Mouse (Mus musculus): ENCODE results near the gene Atp6ap1l. TPM values are rescaled to one million over a fixed set of nuclear protein-coding genes. Genes with fewer than 3 reads are reported as not detected.

Gene Atp6ap1l
- total and polyA plus RNA-seq, 3 experiments, result not detected

- Histone ChIP-seq H3K79me2 (ENCODE audit: control insufficient read depth, insufficient read depth, low read length, poor library complexity) (no peaks in the 10 kb centered on the region), H3K27me3 (ENCODE audit: control insufficient read depth in 1 of 2, insufficient read depth in 2 of 2, low read length in 2 of 2) (0 out of 4 replicates have a peak, but pooled peaks cover 0 to 1% of the 10 kb centered on the region in 2 experiments), H3K9me3 (replicated peaks; ENCODE audit: insufficient read depth, low read length) (no peaks in the 10 kb centered on the region), H3K36me3 (ENCODE audit: control insufficient read depth in 1 of 2, insufficient read depth in 2 of 2, low read length in 2 of 2) (no peaks in the 10 kb centered on the region), H3K27ac (ENCODE audit: control insufficient read depth, low read depth, low read length) (no peak overlapping the region), H3K4me1 (ENCODE audit: control insufficient read depth in 1 of 2, insufficient read depth in 2 of 2, low read length in 2 of 2) (no peaks in the 10 kb centered on the region), H3K9ac (ENCODE audit: control insufficient read depth, low read depth, low read length, poor library complexity, severe bottlenecking) (no peak overlapping the region), H3K4me3 (ENCODE audit: control insufficient read depth in 1 of 2, insufficient read depth in 1 of 2, low read depth in 2 of 2, low read length in 2 of 2) (no peak overlapping the region)
- DNase-seq (ENCODE audit: low read depth, low spot score), result no peak
- TF ChIP-seq USF1 (IDR thresholded peaks at IDR 0.05; ENCODE audit: low read depth, low read length) (peak; percentile 48; the same call in 1 of the 2 replicates), EP300 (IDR thresholded peaks at IDR 0.05; ENCODE audit: low read depth in 1 of 2, low read length in 2 of 2) (no peak)
Measured at GRCm38 (mm10) chr13:90852727-90853630, 52.2 kb downstream of the Atp6ap1l start.

DNA sequence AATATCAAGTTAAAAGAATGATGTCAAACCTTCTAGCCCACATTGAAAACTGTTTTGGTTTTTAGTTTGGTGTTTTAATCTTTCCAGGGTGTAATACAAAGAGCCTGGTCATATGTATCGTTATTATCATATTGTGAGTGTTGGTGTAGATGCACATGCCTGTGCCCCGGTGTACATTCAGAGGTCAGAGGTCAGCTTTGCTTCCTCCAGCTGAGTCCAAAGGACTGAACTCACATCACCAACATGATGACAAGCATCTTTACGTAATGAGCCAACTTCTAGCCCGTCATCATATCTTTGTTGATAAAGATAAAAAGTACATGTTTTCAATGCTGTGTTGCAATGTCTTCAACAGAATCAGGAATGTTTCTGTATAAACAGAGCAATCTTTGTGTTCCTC, 53.4 kb downstream of the Atp6ap1l start:
- H3K4me3 ChIP-seq (ENCODE audit: control insufficient read depth in 1 of 2, insufficient read depth in 1 of 2, low read depth in 2 of 2, low read length in 2 of 2), result no peak overlapping the region
- no peaks in the 10 kb centered on the region for H3K36me3 ChIP-seq (ENCODE audit: control insufficient read depth in 1 of 2, insufficient read depth in 2 of 2, low read length in 2 of 2)
- H3K27ac ChIP-seq (ENCODE audit: control insufficient read depth, low read depth, low read length), result no peak overlapping the region
- H3K9ac ChIP-seq (ENCODE audit: control insufficient read depth, low read depth, low read length, poor library complexity, severe bottlenecking), result no peak overlapping the region
- no peak for DNase-seq (ENCODE audit: low read depth, low spot score)
- 0 out of 4 replicates have a peak, but pooled peaks cover 0 to 1% of the 10 kb centered on the region in 2 experiments for H3K27me3 ChIP-seq (ENCODE audit: control insufficient read depth in 1 of 2, insufficient read depth in 2 of 2, low read length in 2 of 2)
- TF ChIP-seq ZMIZ1 (IDR thresholded peaks at IDR 0.05; ENCODE audit: low read depth, low read length), result no peak
- no peaks in the 10 kb centered on the region for H3K4me1 ChIP-seq (ENCODE audit: control insufficient read depth in 1 of 2, insufficient read depth in 2 of 2, low read length in 2 of 2)
- H3K79me2 ChIP-seq (ENCODE audit: control insufficient read depth, insufficient read depth, low read length, poor library complexity), result no peaks in the 10 kb centered on the region
- no peaks in the 10 kb centered on the region for H3K9me3 ChIP-seq (replicated peaks; ENCODE audit: insufficient read depth, low read length)

DNA sequence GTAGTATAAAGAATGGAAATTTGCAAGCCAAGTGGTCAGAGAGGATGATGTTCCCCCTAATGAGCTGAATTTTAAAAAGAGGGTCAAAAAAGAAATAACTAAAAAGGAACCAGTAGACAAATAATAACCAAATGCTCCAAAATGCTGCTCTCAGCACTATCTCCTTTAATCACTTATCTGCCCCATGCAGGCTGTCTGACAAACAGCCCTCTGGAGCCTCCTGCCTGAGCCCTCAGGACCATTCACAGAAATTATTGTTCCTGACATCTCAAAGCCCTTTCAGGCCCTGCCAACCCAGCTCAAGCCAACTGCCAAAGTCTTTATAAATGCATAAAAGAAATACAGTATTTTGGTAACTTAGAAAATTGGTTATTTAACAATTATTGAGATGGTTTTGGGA, 61.0 kb downstream of the Atp6ap1l start:
- peaks cover 7% of the 10 kb centered on the region in 2 experiments for H3K4me1 ChIP-seq (ENCODE audit: control insufficient read depth in 1 of 2, insufficient read depth in 2 of 2, low read length in 2 of 2)
- no peaks in the 10 kb centered on the region for H3K27me3 ChIP-seq (ENCODE audit: control insufficient read depth in 1 of 2, insufficient read depth in 2 of 2, low read length in 2 of 2)
- no peak overlapping the region for H3K9ac ChIP-seq (ENCODE audit: control insufficient read depth, low read depth, low read length, poor library complexity, severe bottlenecking)
- peak; percentile 61 for DNase-seq (ENCODE audit: low read depth, low spot score)
- no peaks in the 10 kb centered on the region for H3K9me3 ChIP-seq (replicated peaks; ENCODE audit: insufficient read depth, low read length)
- H3K27ac ChIP-seq (ENCODE audit: control insufficient read depth, low read depth, low read length), result no peak overlapping the region
- H3K4me3 ChIP-seq (ENCODE audit: control insufficient read depth in 1 of 2, insufficient read depth in 1 of 2, low read depth in 2 of 2, low read length in 2 of 2), result no peak overlapping the region
- peaks cover 0 to 13% of the 10 kb centered on the region in 2 experiments; a peak in 2 of 4 replicates for H3K36me3 ChIP-seq (ENCODE audit: control insufficient read depth in 1 of 2, insufficient read depth in 2 of 2, low read length in 2 of 2)
- no peaks in the 10 kb centered on the region for H3K79me2 ChIP-seq (ENCODE audit: control insufficient read depth, insufficient read depth, low read length, poor library complexity)
- no peak for TF ChIP-seq RCOR1 (IDR thresholded peaks at IDR 0.05; ENCODE audit: low read depth, low read length)
- TF ChIP-seq TAL1 (IDR thresholded peaks at IDR 0.05; ENCODE audit: low read length), result peak; percentile 44
- peak; percentile 16; the same call in 1 of the 2 replicates for TF ChIP-seq SMC3 (IDR thresholded peaks at IDR 0.05; ENCODE audit: low read depth, low read length)
- no peak for TF ChIP-seq POLR2AphosphoS5 (IDR thresholded peaks at IDR 0.05; ENCODE audit: borderline replicate concordance, low read depth, low read length)
- TF ChIP-seq ETS1 (IDR thresholded peaks at IDR 0.05; ENCODE audit: low read depth, low read length), result peak; percentile 68
- peak; percentile 40; the same call in 1 of the 2 replicates for TF ChIP-seq SIN3A (IDR thresholded peaks at IDR 0.05; ENCODE audit: low read length)
- no peak for TF ChIP-seq JUND (IDR thresholded peaks at IDR 0.05; ENCODE audit: low read depth, low read length)
- TF ChIP-seq TCF12 (IDR thresholded peaks at IDR 0.05; ENCODE audit: low read depth, low read length), result peak; percentile 89
- TF ChIP-seq POLR2A (IDR thresholded peaks at IDR 0.05; ENCODE audit: control insufficient read depth in 1 of 2, insufficient read depth in 1 of 2, low read depth in 1 of 2, low read length in 2 of 2, poor library complexity in 1 of 2), result no peak
- peak; percentile 92 for TF ChIP-seq MAFK (IDR thresholded peaks at IDR 0.05; ENCODE audit: borderline replicate concordance, low read depth, low read length)
- 0 out of 2 replicates have a peak, but pooled peaks have one; percentile 20 for TF ChIP-seq ZC3H11A (IDR thresholded peaks at IDR 0.05; ENCODE audit: low read depth, low read length)
- TF ChIP-seq GATA1 (IDR thresholded peaks at IDR 0.05; ENCODE audit: low read depth, low read length), result peak; percentile 88
- TF ChIP-seq MAZ (IDR thresholded peaks at IDR 0.05; ENCODE audit: low read depth, low read length), result no peak
- no peak for TF ChIP-seq MXI1 (IDR thresholded peaks at IDR 0.05; ENCODE audit: low read depth, low read length)
- no peak for TF ChIP-seq TBP (IDR thresholded peaks at IDR 0.05; ENCODE audit: low read depth, low read length)
- no peak for TF ChIP-seq HCFC1 (IDR thresholded peaks at IDR 0.05; ENCODE audit: low read depth, low read length)
- peak; percentile 59; the same call in 1 of the 2 replicates for TF ChIP-seq MYB (IDR thresholded peaks at IDR 0.05; ENCODE audit: low read depth, low read length)
- TF ChIP-seq ZKSCAN1 (IDR thresholded peaks at IDR 0.05; ENCODE audit: low read depth, low read length), result no peak
- TF ChIP-seq GABPA (IDR thresholded peaks at IDR 0.05; ENCODE audit: low read depth, low read length), result no peak
- no peak for TF ChIP-seq E2F4 (IDR thresholded peaks at IDR 0.05; ENCODE audit: borderline replicate concordance, low read depth, low read length)
- 0 out of 2 replicates have a peak, but pooled peaks have one; percentile 3 for TF ChIP-seq RAD21 (IDR thresholded peaks at IDR 0.05; ENCODE audit: low read depth, low read length)
- TF ChIP-seq POLR2AphosphoS2 (IDR thresholded peaks at IDR 0.05; ENCODE audit: low read length), result no peak

Measured in MEL (cell line).